Mouse (Mus musculus): ENCODE results near the gene D130043K22Rik.

- TF ChIP-seq POLR2A (IDR thresholded peaks at IDR 0.05; ENCODE audit: low read depth, low read length) (no peak), CTCF (IDR thresholded peaks at IDR 0.05; ENCODE audit: extremely low read depth, insufficient read depth, insufficient read length, insufficient replicate concordance) (no peak)
Measured at GRCm38 (mm10) chr13:24841702-24842101, 3.2 kb upstream of the D130043K22Rik start.

Data from spleen, adult 2 months (tissue).